Mouse (Mus musculus): ENCODE measurements around the gene Plod3. TPM values are rescaled to one million over a fixed set of nuclear protein-coding genes. Genes with fewer than 3 reads are reported as not detected.
A peak's percentile ranks its signal among the peaks of the same experiment; 100 is the strongest.

Gene Plod3
- polyA plus RNA-seq, 1 experiment = 16.0 TPM

GRCm38 (mm10) chr5:136979762-136980161 is 7.1 kb upstream of the Plod3 start:
- Histone ChIP-seq H3K27ac (replicated peaks; ENCODE audit: low read depth, low read length) (no peak overlapping the region), H3K4me3 (ENCODE audit: insufficient read depth, low read depth, low read length) (no peak overlapping the region), H3K4me1 (ENCODE audit: control insufficient read depth, insufficient read depth, insufficient read length, low read length) (no peaks in the 10 kb centered on the region)

DNA sequence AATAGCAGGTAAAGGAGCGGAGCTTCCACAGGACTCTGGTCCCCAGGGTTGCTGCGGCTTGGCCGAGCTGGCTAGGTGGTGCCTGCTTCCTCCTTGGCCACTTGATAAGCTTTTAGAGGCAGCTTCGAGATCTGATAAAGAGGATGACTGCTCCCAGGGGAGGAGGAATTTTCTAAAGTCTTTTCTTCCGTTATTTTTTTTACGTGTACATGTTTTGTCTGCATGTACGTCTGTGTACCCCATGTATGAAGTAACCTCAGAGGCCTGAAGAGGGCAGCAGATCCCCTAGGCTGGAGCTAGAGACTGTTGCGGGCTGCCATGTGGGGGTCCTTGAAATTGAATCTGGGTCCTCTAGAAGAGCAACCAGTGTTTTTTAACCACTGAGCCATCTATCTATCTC is 5.8 kb upstream of the Plod3 start:
- Histone ChIP-seq H3K27ac (replicated peaks; ENCODE audit: low read depth, low read length) (no peak overlapping the region), H3K4me3 (ENCODE audit: insufficient read depth, low read depth, low read length) (no peak overlapping the region)

GRCm38 (mm10) chr5:136982338-136982930 is 4.4 kb upstream of the Plod3 start:
- Histone ChIP-seq H3K4me3 (ENCODE audit: insufficient read depth, low read depth, low read length) (no peak overlapping the region), H3K27ac (replicated peaks; ENCODE audit: low read depth, low read length) (no peak overlapping the region), H3K4me1 (ENCODE audit: control insufficient read depth, insufficient read depth, insufficient read length, low read length) (no peaks in the 10 kb centered on the region)

More for the DNA sequence above, 5.8 kb upstream of the Plod3 start:
- no peaks in the 10 kb centered on the region for H3K4me1 ChIP-seq (ENCODE audit: control insufficient read depth, insufficient read depth, insufficient read length, low read length)

GRCm38 (mm10) chr5:136984828-136985227 is 2.0 kb upstream of the Plod3 start:
- Histone ChIP-seq H3K27ac (replicated peaks; ENCODE audit: low read depth, low read length) (no peak overlapping the region), H3K4me1 (ENCODE audit: control insufficient read depth, insufficient read depth, insufficient read length, low read length) (peaks cover 2% of the 10 kb centered on the region; the same call in 1 of the 2 replicates), H3K4me3 (ENCODE audit: insufficient read depth, low read depth, low read length) (no peak overlapping the region)

- peak overlapping the region; percentile 79 for H3K4me3 ChIP-seq (ENCODE audit: insufficient read depth, low read depth, low read length)
- peaks cover 2% of the 10 kb centered on the region; the same call in 1 of the 2 replicates for H3K4me1 ChIP-seq (ENCODE audit: control insufficient read depth, insufficient read depth, insufficient read length, low read length)
- peak overlapping the region; percentile 82 for H3K27ac ChIP-seq (replicated peaks; ENCODE audit: low read depth, low read length)
Observed at GRCm38 (mm10) chr5:136987138-136987933, 517 bp downstream of the Plod3 start.

GRCm38 (mm10) chr5:136987934-136988271 is 1.1 kb downstream of the Plod3 start, which contains the start of gene Znhit1:
Gene Znhit1, minus strand, starts transcription at chr5:136988021.
- Histone ChIP-seq H3K4me1 (ENCODE audit: control insufficient read depth, insufficient read depth, insufficient read length, low read length) (peaks cover 2% of the 10 kb centered on the region; the same call in 1 of the 2 replicates), H3K4me3 (ENCODE audit: insufficient read depth, low read depth, low read length) (peak within 1 kb of the TSS; percentile 79), H3K27ac (replicated peaks; ENCODE audit: low read depth, low read length) (peak within 1 kb of the TSS; percentile 82)

GRCm38 (mm10) chr5:136988420-136988819 is 1.6 kb downstream of the Plod3 start:
- Histone ChIP-seq H3K27ac (replicated peaks; ENCODE audit: low read depth, low read length) (no peak overlapping the region), H3K4me1 (ENCODE audit: control insufficient read depth, insufficient read depth, insufficient read length, low read length) (peaks cover 2% of the 10 kb centered on the region; the same call in 1 of the 2 replicates), H3K4me3 (ENCODE audit: insufficient read depth, low read depth, low read length) (peak overlapping the region; percentile 79)

GRCm38 (mm10) chr5:136989801-136990200 is 3.0 kb downstream of the Plod3 start:
- peaks cover 2% of the 10 kb centered on the region; the same call in 1 of the 2 replicates for H3K4me1 ChIP-seq (ENCODE audit: control insufficient read depth, insufficient read depth, insufficient read length, low read length)
- H3K27ac ChIP-seq (replicated peaks; ENCODE audit: low read depth, low read length) = no peak overlapping the region
- H3K4me3 ChIP-seq (ENCODE audit: insufficient read depth, low read depth, low read length) = no peak overlapping the region

DNA sequence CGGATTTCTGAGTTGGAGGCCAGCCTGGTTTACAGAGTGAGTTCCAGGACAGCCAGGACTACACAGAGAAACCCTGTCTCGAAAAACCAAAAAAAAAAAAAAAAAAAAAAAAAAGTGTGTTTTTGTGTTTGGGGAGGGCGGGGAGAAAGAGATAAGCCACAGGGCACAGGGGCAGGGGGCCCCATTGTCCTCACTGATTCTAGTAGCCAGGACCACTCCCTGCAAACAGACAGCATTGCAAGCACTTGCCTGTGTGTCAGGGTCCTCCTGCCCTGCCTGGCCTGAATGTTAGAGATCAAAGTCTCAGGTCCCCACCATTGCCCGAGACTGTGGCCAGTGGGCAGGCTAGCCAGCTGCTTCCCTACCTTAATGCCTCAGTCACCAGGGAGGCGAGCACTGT is 12.6 kb downstream of the Plod3 start:
- no peaks in the 10 kb centered on the region for H3K4me1 ChIP-seq (ENCODE audit: control insufficient read depth, insufficient read depth, insufficient read length, low read length)
- H3K27ac ChIP-seq (replicated peaks; ENCODE audit: low read depth, low read length) = no peak overlapping the region
- H3K4me3 ChIP-seq (ENCODE audit: insufficient read depth, low read depth, low read length) = no peak overlapping the region

- Histone ChIP-seq H3K4me1 (ENCODE audit: control insufficient read depth, insufficient read depth, insufficient read length, low read length) (no peaks in the 10 kb centered on the region), H3K27ac (replicated peaks; ENCODE audit: low read depth, low read length) (no peak overlapping the region), H3K4me3 (ENCODE audit: insufficient read depth, low read depth, low read length) (no peak overlapping the region)
Observed at GRCm38 (mm10) chr5:137000612-137001011, 13.8 kb downstream of the Plod3 start.

- no peak overlapping the region for H3K4me3 ChIP-seq (ENCODE audit: insufficient read depth, low read depth, low read length)
- H3K27ac ChIP-seq (replicated peaks; ENCODE audit: low read depth, low read length) = no peak overlapping the region
- no peaks in the 10 kb centered on the region for H3K4me1 ChIP-seq (ENCODE audit: control insufficient read depth, insufficient read depth, insufficient read length, low read length)
Observed at GRCm38 (mm10) chr5:137007276-137007675, 20.5 kb downstream of the Plod3 start.

- Histone ChIP-seq H3K4me3 (ENCODE audit: insufficient read depth, low read depth, low read length) (no peak overlapping the region), H3K4me1 (ENCODE audit: control insufficient read depth, insufficient read depth, insufficient read length, low read length) (no peaks in the 10 kb centered on the region), H3K27ac (replicated peaks; ENCODE audit: low read depth, low read length) (no peak overlapping the region)
Observed at GRCm38 (mm10) chr5:137009988-137010387, 23.2 kb downstream of the Plod3 start.

- no peak overlapping the region for H3K27ac ChIP-seq (replicated peaks; ENCODE audit: low read depth, low read length)
- H3K4me1 ChIP-seq (ENCODE audit: control insufficient read depth, insufficient read depth, insufficient read length, low read length) = no peaks in the 10 kb centered on the region
- H3K4me3 ChIP-seq (ENCODE audit: insufficient read depth, low read depth, low read length) = no peak overlapping the region
Observed at GRCm38 (mm10) chr5:137012401-137012950, 25.7 kb downstream of the Plod3 start.

- Histone ChIP-seq H3K27ac (replicated peaks; ENCODE audit: low read depth, low read length) (no peak overlapping the region), H3K4me1 (ENCODE audit: control insufficient read depth, insufficient read depth, insufficient read length, low read length) (no peaks in the 10 kb centered on the region), H3K4me3 (ENCODE audit: insufficient read depth, low read depth, low read length) (no peak overlapping the region)
Observed at GRCm38 (mm10) chr5:137015913-137016312, 29.1 kb downstream of the Plod3 start.

DNA sequence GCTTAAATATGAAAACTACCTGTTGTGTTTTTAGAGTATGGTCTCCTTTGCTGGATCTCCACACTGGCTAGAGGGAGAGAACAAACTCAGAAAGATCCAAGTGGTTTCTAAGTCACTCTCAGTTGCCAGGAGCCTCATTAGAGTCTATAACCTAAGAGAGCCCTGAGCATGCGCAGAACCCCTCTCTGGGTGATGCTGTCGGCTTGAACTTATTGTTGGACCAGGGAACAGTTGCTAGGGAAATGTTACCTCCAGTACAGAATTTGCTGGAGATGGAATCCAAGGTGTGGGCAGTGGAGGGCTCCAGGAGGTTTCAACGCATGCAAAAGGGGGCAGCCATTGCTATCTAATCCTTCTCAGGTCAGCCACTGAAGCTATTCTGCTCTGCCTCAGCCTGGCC is 37.5 kb downstream of the Plod3 start:
- no peak overlapping the region for H3K27ac ChIP-seq (replicated peaks; ENCODE audit: low read depth, low read length)
- no peak overlapping the region for H3K4me3 ChIP-seq (ENCODE audit: insufficient read depth, low read depth, low read length)

More for the DNA sequence above, 37.5 kb downstream of the Plod3 start:
- no peaks in the 10 kb centered on the region for H3K4me1 ChIP-seq (ENCODE audit: control insufficient read depth, insufficient read depth, insufficient read length, low read length)

Data from brown adipose tissue, adult 24 weeks (tissue).